Mouse (Mus musculus): ENCODE measurements around the gene Smim6. TPM values are rescaled to one million over a fixed set of nuclear protein-coding genes. Genes with fewer than 3 reads are reported as not detected.
A peak's percentile ranks its signal among the peaks of the same experiment; 100 is the strongest.

The Smim6 gene
- polyA plus RNA-seq, 2 experiments: 1.8 to 2.0 TPM

DNA sequence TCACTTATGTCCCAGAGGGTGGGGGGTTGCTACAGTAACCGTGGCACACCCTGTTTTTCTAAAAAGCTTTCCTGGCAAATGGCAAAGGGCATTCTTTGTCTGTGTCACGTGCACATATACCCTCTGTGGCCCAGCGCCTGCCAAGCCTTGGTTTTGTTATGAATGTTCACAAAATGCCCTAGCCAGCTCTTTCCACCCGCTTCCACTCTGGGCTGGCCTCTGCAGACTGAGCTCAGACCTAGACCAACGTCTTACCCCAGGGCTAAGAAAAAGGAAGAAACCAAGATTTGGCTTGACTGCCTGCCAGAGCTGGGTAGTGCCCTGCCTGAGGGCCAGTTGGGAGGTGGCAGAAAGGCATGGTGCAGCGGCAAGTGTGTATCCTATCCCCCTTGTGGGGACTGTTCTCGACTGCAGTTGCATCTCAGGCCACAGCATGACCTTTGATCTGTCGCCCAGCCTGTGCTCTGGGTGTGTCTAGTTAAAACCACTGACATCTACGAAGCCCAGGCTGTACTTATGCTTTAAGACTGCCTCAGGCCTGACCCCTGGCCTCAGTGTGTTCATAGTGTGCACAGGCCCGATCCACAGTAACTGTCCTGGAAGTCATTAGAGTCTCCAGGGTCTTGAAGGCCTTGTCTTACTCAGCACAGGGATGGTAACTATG is 43.5 kb downstream of the Smim6 start:
- Histone ChIP-seq H3K27ac (no peak overlapping the region), H3K36me3 (replicated peaks; ENCODE audit: control insufficient read depth, insufficient read depth, low read depth) (peaks cover 21% of the 10 kb centered on the region)

GRCm38 (mm10) chr11:115956453-115956852 is 44.6 kb downstream of the Smim6 start:
- DNase-seq (ENCODE audit: low read depth in 3 of 3, low spot score in 3 of 3) (no peak), ATAC-seq (ENCODE audit: insufficient read depth) (no peak)
- Histone ChIP-seq H3K9me3 (ENCODE audit: control insufficient read depth, low read length) (no peaks in the 10 kb centered on the region), H3K9ac (replicated peaks) (no peak overlapping the region), H3K4me1 (replicated peaks; ENCODE audit: control insufficient read depth in 2 of 2, insufficient read depth in 2 of 2, low read length in 1 of 2) (no peaks in the 10 kb centered on the region; a peak in 1 of 4 replicates), H3K27me3 (ENCODE audit: control insufficient read depth, insufficient read depth, low read length) (no peaks in the 10 kb centered on the region), H3K27ac (no peak overlapping the region), H3K4me2 (ENCODE audit: low read depth) (no peak overlapping the region), H3K36me3 (replicated peaks; ENCODE audit: control insufficient read depth, insufficient read depth, low read depth) (peaks cover 17% of the 10 kb centered on the region), H3K4me3 (ENCODE audit: insufficient read depth in 1 of 2, low read depth in 2 of 2, low read length in 2 of 2) (no peak overlapping the region)
- WGBS (ENCODE audit: insufficient replicate concordance): 70% methylated on average over 4 of the region's 4 CpGs
- TF ChIP-seq EP300 (IDR thresholded peaks at IDR 0.05; ENCODE audit: low read depth): no peak
- TF ChIP-seq CTCF (IDR thresholded peaks at IDR 0.05; ENCODE audit: low read depth): no peak

More for the DNA sequence above, 43.5 kb downstream of the Smim6 start:
- DNase-seq (ENCODE audit: low read depth in 3 of 3, low spot score in 3 of 3): no peak
- peak; percentile 11; the same call in 1 of the 2 replicates for ATAC-seq (ENCODE audit: insufficient read depth)
- no peaks in the 10 kb centered on the region; a peak in 1 of 4 replicates for H3K4me1 ChIP-seq (replicated peaks; ENCODE audit: control insufficient read depth in 2 of 2, insufficient read depth in 2 of 2, low read length in 1 of 2)
- H3K9ac ChIP-seq (replicated peaks): no peak overlapping the region
- WGBS (ENCODE audit: insufficient replicate concordance): 65% methylated on average over 10 of the region's 10 CpGs
- no peak overlapping the region for H3K4me2 ChIP-seq (ENCODE audit: low read depth)
- TF ChIP-seq CTCF (IDR thresholded peaks at IDR 0.05; ENCODE audit: low read depth) (no peak), EP300 (IDR thresholded peaks at IDR 0.05; ENCODE audit: low read depth) (no peak)
- H3K27me3 ChIP-seq (ENCODE audit: control insufficient read depth, insufficient read depth, low read length): no peaks in the 10 kb centered on the region
- no peak overlapping the region for H3K4me3 ChIP-seq (ENCODE audit: insufficient read depth in 1 of 2, low read depth in 2 of 2, low read length in 2 of 2)
- H3K9me3 ChIP-seq (ENCODE audit: control insufficient read depth, low read length): no peaks in the 10 kb centered on the region

DNA sequence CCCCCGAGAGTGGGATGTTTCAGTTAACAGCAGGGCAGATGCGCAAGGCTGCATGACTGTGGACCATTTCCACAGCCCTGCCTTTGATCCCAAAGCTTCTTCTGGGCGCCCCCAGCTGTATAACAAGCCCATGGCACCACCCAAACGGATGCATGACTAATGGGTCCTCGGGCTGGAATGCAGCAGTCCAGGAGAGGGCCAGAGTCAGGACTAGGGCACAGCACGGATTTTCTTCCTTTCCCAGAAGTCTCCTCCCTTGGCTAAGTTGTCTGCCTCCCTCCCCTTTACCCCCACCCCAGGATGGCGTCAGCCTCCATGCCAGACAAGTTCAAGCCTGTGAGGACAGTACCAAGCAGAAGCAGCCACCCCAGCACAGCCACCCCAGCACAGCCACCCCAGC is 46.2 kb downstream of the Smim6 start:
- no peak overlapping the region for H3K27ac ChIP-seq
- ATAC-seq (ENCODE audit: insufficient read depth): no peak
- WGBS (ENCODE audit: insufficient replicate concordance): 81% methylated on average over 7 of the region's 7 CpGs
- no peaks in the 10 kb centered on the region; a peak in 1 of 4 replicates for H3K4me1 ChIP-seq (replicated peaks; ENCODE audit: control insufficient read depth in 2 of 2, insufficient read depth in 2 of 2, low read length in 1 of 2)
- no peaks in the 10 kb centered on the region for H3K9me3 ChIP-seq (ENCODE audit: control insufficient read depth, low read length)
- no peak for TF ChIP-seq CTCF (IDR thresholded peaks at IDR 0.05; ENCODE audit: low read depth)
- H3K4me3 ChIP-seq (ENCODE audit: insufficient read depth in 1 of 2, low read depth in 2 of 2, low read length in 2 of 2): no peak overlapping the region
- peaks cover 17% of the 10 kb centered on the region for H3K36me3 ChIP-seq (replicated peaks; ENCODE audit: control insufficient read depth, insufficient read depth, low read depth)
- DNase-seq (ENCODE audit: low read depth in 3 of 3, low spot score in 3 of 3): no peak
- H3K4me2 ChIP-seq (ENCODE audit: low read depth): no peak overlapping the region
- no peak overlapping the region for H3K9ac ChIP-seq (replicated peaks)
- H3K27me3 ChIP-seq (ENCODE audit: control insufficient read depth, insufficient read depth, low read length): no peaks in the 10 kb centered on the region

GRCm38 (mm10) chr11:115959018-115959417 is 47.2 kb downstream of the Smim6 start:
- ATAC-seq (ENCODE audit: insufficient read depth) (no peak), DNase-seq (ENCODE audit: low read depth in 3 of 3, low spot score in 3 of 3) (no peak)
- Histone ChIP-seq H3K4me3 (ENCODE audit: insufficient read depth in 1 of 2, low read depth in 2 of 2, low read length in 2 of 2) (no peak overlapping the region), H3K9ac (replicated peaks) (no peak overlapping the region), H3K36me3 (replicated peaks; ENCODE audit: control insufficient read depth, insufficient read depth, low read depth) (peaks cover 23% of the 10 kb centered on the region), H3K4me1 (replicated peaks; ENCODE audit: control insufficient read depth in 2 of 2, insufficient read depth in 2 of 2, low read length in 1 of 2) (no peaks in the 10 kb centered on the region; a peak in 1 of 4 replicates), H3K4me2 (ENCODE audit: low read depth) (no peak overlapping the region), H3K27me3 (ENCODE audit: control insufficient read depth, insufficient read depth, low read length) (no peaks in the 10 kb centered on the region), H3K9me3 (ENCODE audit: control insufficient read depth, low read length) (no peaks in the 10 kb centered on the region), H3K27ac (no peak overlapping the region)
- 86% methylated on average over 9 of the region's 9 CpGs for WGBS (ENCODE audit: insufficient replicate concordance)
- TF ChIP-seq EP300 (IDR thresholded peaks at IDR 0.05; ENCODE audit: low read depth): no peak
- TF ChIP-seq CTCF (IDR thresholded peaks at IDR 0.05; ENCODE audit: low read depth): no peak

GRCm38 (mm10) chr11:115962651-115963412 is 51.0 kb downstream of the Smim6 start:
- 85% methylated on average over 9 of the region's 9 CpGs for WGBS (ENCODE audit: insufficient replicate concordance)
- Histone ChIP-seq H3K9ac (replicated peaks) (no peak overlapping the region), H3K4me2 (ENCODE audit: low read depth) (no peak overlapping the region), H3K4me1 (replicated peaks; ENCODE audit: control insufficient read depth in 2 of 2, insufficient read depth in 2 of 2, low read length in 1 of 2) (peaks cover 6 to 9% of the 10 kb centered on the region in 2 experiments), H3K27ac (no peak overlapping the region), H3K27me3 (ENCODE audit: control insufficient read depth, insufficient read depth, low read length) (no peaks in the 10 kb centered on the region), H3K36me3 (replicated peaks; ENCODE audit: control insufficient read depth, insufficient read depth, low read depth) (peaks cover 22% of the 10 kb centered on the region), H3K9me3 (ENCODE audit: control insufficient read depth, low read length) (no peaks in the 10 kb centered on the region), H3K4me3 (ENCODE audit: insufficient read depth in 1 of 2, low read depth in 2 of 2, low read length in 2 of 2) (no peak overlapping the region)
- TF ChIP-seq CTCF (IDR thresholded peaks at IDR 0.05; ENCODE audit: low read depth) (no peak), EP300 (IDR thresholded peaks at IDR 0.05; ENCODE audit: low read depth) (no peak)
- DNase-seq (ENCODE audit: low read depth in 3 of 3, low spot score in 3 of 3) (no peak), ATAC-seq (ENCODE audit: insufficient read depth) (no peak)

Other genes starting within 250 kb of the Smim6 start
- 15.7 and 22.4 TPM in 2 replicates for gene Grb2, start 203.4 kb upstream of the Smim6 start, polyA plus RNA-seq (2012; rRNA removed)
- gene Grb2, start 203.4 kb upstream of the Smim6 start, polyA plus RNA-seq (2014; fragmentation: Nextera tagmentation; extraction: Ambion mirVana): 26.0 and 30.1 TPM in 2 replicates
- 11.0 and 13.8 TPM in 2 replicates for gene Tmem94, start 146.6 kb upstream of the Smim6 start, polyA plus RNA-seq (2012; rRNA removed)
- gene Tmem94, start 146.6 kb upstream of the Smim6 start, polyA plus RNA-seq (2014; fragmentation: Nextera tagmentation; extraction: Ambion mirVana): 3.7 and 6.1 TPM in 2 replicates
- 7.1 and 7.8 TPM in 2 replicates for gene Caskin2, start 98.4 kb upstream of the Smim6 start, polyA plus RNA-seq (2012; rRNA removed)
- gene Caskin2, start 98.4 kb upstream of the Smim6 start, polyA plus RNA-seq (2014; fragmentation: Nextera tagmentation; extraction: Ambion mirVana): 4.9 and 6.1 TPM in 2 replicates
- gene Tsen54, start 97.3 kb upstream of the Smim6 start, polyA plus RNA-seq (2012; rRNA removed): 12.4 and 12.9 TPM in 2 replicates
- 9.7 and 12.4 TPM in 2 replicates for gene Tsen54, start 97.3 kb upstream of the Smim6 start, polyA plus RNA-seq (2014; fragmentation: Nextera tagmentation; extraction: Ambion mirVana)
- 9.4 and 10.5 TPM in 2 replicates for gene Llgl2, start 88.0 kb upstream of the Smim6 start, polyA plus RNA-seq (2012; rRNA removed)
- gene Llgl2, start 88.0 kb upstream of the Smim6 start, polyA plus RNA-seq (2014; fragmentation: Nextera tagmentation; extraction: Ambion mirVana): 7.5 and 9.3 TPM in 2 replicates
- gene Myo15b, start 53.6 kb upstream of the Smim6 start, polyA plus RNA-seq (2012; rRNA removed): 0.36 and 0.42 TPM in 2 replicates
- gene Myo15b, start 53.6 kb upstream of the Smim6 start, polyA plus RNA-seq (2014; fragmentation: Nextera tagmentation; extraction: Ambion mirVana): 0.09 and 0.29 TPM in 2 replicates
- 20.6 and 25.1 TPM in 2 replicates for gene Smim5, start 12.1 kb upstream of the Smim6 start, polyA plus RNA-seq (2012; rRNA removed)
- gene Smim5, start 12.1 kb upstream of the Smim6 start, polyA plus RNA-seq (2014; fragmentation: Nextera tagmentation; extraction: Ambion mirVana): 45.3 and 48.8 TPM in 2 replicates
- gene Sap30bp, start 21.3 kb downstream of the Smim6 start, polyA plus RNA-seq (2012; rRNA removed): 8.7 and 22.6 TPM in 2 replicates
- 20.0 and 21.2 TPM in 2 replicates for gene Sap30bp, start 21.3 kb downstream of the Smim6 start, polyA plus RNA-seq (2014; fragmentation: Nextera tagmentation; extraction: Ambion mirVana)
- 6.7 and 7.3 TPM in 2 replicates for gene Recql5, start 21.5 kb downstream of the Smim6 start, polyA plus RNA-seq (2012; rRNA removed)
- gene Recql5, start 21.5 kb downstream of the Smim6 start, polyA plus RNA-seq (2014; fragmentation: Nextera tagmentation; extraction: Ambion mirVana): 6.1 and 6.5 TPM in 2 replicates
- gene Itgb4, start 62.7 kb downstream of the Smim6 start, polyA plus RNA-seq (2012; rRNA removed): 0.10 and 0.11 TPM in 2 replicates
- 0.16 and 0.17 TPM in 2 replicates for gene Itgb4, start 62.7 kb downstream of the Smim6 start, polyA plus RNA-seq (2014; fragmentation: Nextera tagmentation; extraction: Ambion mirVana)
- gene Galk1, start 100.7 kb downstream of the Smim6 start, polyA plus RNA-seq (2012; rRNA removed): 55.9 and 59.1 TPM in 2 replicates
- gene Galk1, start 100.7 kb downstream of the Smim6 start, polyA plus RNA-seq (2014; fragmentation: Nextera tagmentation; extraction: Ambion mirVana): 102 and 113 TPM in 2 replicates
- 173 and 248 TPM in 2 replicates for gene H3f3b, start 115.9 kb downstream of the Smim6 start, polyA plus RNA-seq (2012; rRNA removed)
- 651 and 676 TPM in 2 replicates for gene H3f3b, start 115.9 kb downstream of the Smim6 start, polyA plus RNA-seq (2014; fragmentation: Nextera tagmentation; extraction: Ambion mirVana)
- 10.4 and 12.1 TPM in 2 replicates for gene Unk, start 118.3 kb downstream of the Smim6 start, polyA plus RNA-seq (2012; rRNA removed)
- gene Unk, start 118.3 kb downstream of the Smim6 start, polyA plus RNA-seq (2014; fragmentation: Nextera tagmentation; extraction: Ambion mirVana): 6.4 and 7.9 TPM in 2 replicates
- gene Unc13d, start 165.9 kb downstream of the Smim6 start, polyA plus RNA-seq (2012; rRNA removed): 18.7 and 19.6 TPM in 2 replicates
- 14.9 and 16.8 TPM in 2 replicates for gene Unc13d, start 165.9 kb downstream of the Smim6 start, polyA plus RNA-seq (2014; fragmentation: Nextera tagmentation; extraction: Ambion mirVana)
- gene Wbp2, start 175.0 kb downstream of the Smim6 start, polyA plus RNA-seq (2012; rRNA removed): 46.2 and 57.4 TPM in 2 replicates
- 74.5 and 87.6 TPM in 2 replicates for gene Wbp2, start 175.0 kb downstream of the Smim6 start, polyA plus RNA-seq (2014; fragmentation: Nextera tagmentation; extraction: Ambion mirVana)
- 1.8 and 2.0 TPM in 2 replicates for gene Trim47, start 215.2 kb downstream of the Smim6 start, polyA plus RNA-seq (2012; rRNA removed)
- gene Trim47, start 215.2 kb downstream of the Smim6 start, polyA plus RNA-seq (2014; fragmentation: Nextera tagmentation; extraction: Ambion mirVana): 2.2 and 3.2 TPM in 2 replicates
- 1.4 and 1.5 TPM in 2 replicates for gene Trim65, start 219.1 kb downstream of the Smim6 start, polyA plus RNA-seq (2012; rRNA removed)
- gene Trim65, start 219.1 kb downstream of the Smim6 start, polyA plus RNA-seq (2014; fragmentation: Nextera tagmentation; extraction: Ambion mirVana): 0.83 and 0.97 TPM in 2 replicates
- 17.5 and 24.8 TPM in 2 replicates for gene Mrpl38, start 226.9 kb downstream of the Smim6 start, polyA plus RNA-seq (2012; rRNA removed)
- 39.5 and 49.2 TPM in 2 replicates for gene Mrpl38, start 226.9 kb downstream of the Smim6 start, polyA plus RNA-seq (2014; fragmentation: Nextera tagmentation; extraction: Ambion mirVana)